Mouse (Mus musculus): ENCODE data around the gene Mta1.

The Mta1 gene

GRCm38 (mm10) chr12:113186326-113187010, 88.4 kb downstream of the Mta1 start:
- no peak for DNase-seq (ENCODE audit: low read depth, low spot score)
